Mouse (Mus musculus) kidney, adult 2 months (tissue): ENCODE results near the gene Srsf4. TPM values are rescaled to one million over a fixed set of nuclear protein-coding genes. Genes with fewer than 3 reads are reported as not detected.

Experiments used
- DNase-seq: peaks from one replicate; pipeline ENCODE4 v3.0.0; 2021
- H3K27ac ChIP-seq: fragments of 200-500 bp; 2 replicates; pipeline ENCODE4 v1.5.1; 2012; ENCODE audit warnings: low read depth, low read length, control low read depth, inconsistent platforms; ENCODE audit not compliant: insufficient read depth
- H3K27me3 ChIP-seq: fragments of 200-500 bp; replicated peaks from 2 replicates; pipeline ENCODE4 v1.6.1; 2012; ENCODE audit warnings: mild to moderate bottlenecking, moderate library complexity, low read length, inconsistent platforms; ENCODE audit not compliant: control insufficient read depth, insufficient read depth
- H3K36me3 ChIP-seq: fragments of 200-500 bp; 2 replicates; pipeline ENCODE4 v1.6.1; 2012; ENCODE audit warnings: mild to moderate bottlenecking, moderate library complexity, low read length, inconsistent platforms; ENCODE audit not compliant: control insufficient read depth, insufficient read depth
- H3K4me1 ChIP-seq: fragments of 200-500 bp; 2 replicates; pipeline ENCODE4 v1.6.1; 2011; ENCODE audit warnings: low read length; ENCODE audit not compliant: control insufficient read depth, insufficient read depth
- H3K4me3 ChIP-seq: fragments of 200-500 bp; 2 replicates; pipeline ENCODE4 v1.5.1; 2011; ENCODE audit warnings: mild to moderate bottlenecking, low read depth, low read length, control low read depth; ENCODE audit not compliant: insufficient read depth
- CTCF ChIP-seq: fragments of 200-500 bp; conservative IDR thresholded peaks from 2 replicates; pipeline ENCODE4 v1.5.1; 2011; ENCODE audit warnings: low read depth, mild to moderate bottlenecking, control low read depth, low read length, moderate library complexity, mixed read lengths; ENCODE audit not compliant: insufficient read depth, insufficient read length
- POLR2A ChIP-seq: fragments of 200-500 bp; IDR thresholded peaks from one replicate; pipeline ENCODE4 v1.6.1; 2011; ENCODE audit warnings: low read depth, low read length, control low read depth
- WGBS: fragments of 180-500 bp; shearing (Covaris S2); methylation state at CpG from one replicate; pipeline ENCODE4 v1.1.7; 2018; 5-methylcytosine and 5-hydroxymethylcytosine counted together
- polyA plus RNA-seq: library from polyadenylated mRNA; depleted of rRNA; stranded (reverse); fragments of >200 nt; gene quantifications from 2 replicates; pipeline ENCODE4 v1.2.3, GENCODE M21; 2012

Gene Srsf4
- polyA plus RNA-seq, 1 experiment: 35.1 TPM

- TF ChIP-seq POLR2A (no peak), CTCF (peak; percentile 38; the same call in 1 of the 2 replicates)
- Histone ChIP-seq H3K27me3 (no peaks in the 10 kb centered on the region), H3K27ac (no peak overlapping the region), H3K36me3 (no peaks in the 10 kb centered on the region), H3K4me3 (no peak overlapping the region), H3K4me1 (peaks cover 8% of the 10 kb centered on the region)
- DNase-seq: peak; percentile 73
- 28% methylated on average over 9 of the region's 9 CpGs for WGBS
Observed at GRCm38 (mm10) chr4:131833971-131834609, 39.3 kb upstream of the Srsf4 start.

DNA sequence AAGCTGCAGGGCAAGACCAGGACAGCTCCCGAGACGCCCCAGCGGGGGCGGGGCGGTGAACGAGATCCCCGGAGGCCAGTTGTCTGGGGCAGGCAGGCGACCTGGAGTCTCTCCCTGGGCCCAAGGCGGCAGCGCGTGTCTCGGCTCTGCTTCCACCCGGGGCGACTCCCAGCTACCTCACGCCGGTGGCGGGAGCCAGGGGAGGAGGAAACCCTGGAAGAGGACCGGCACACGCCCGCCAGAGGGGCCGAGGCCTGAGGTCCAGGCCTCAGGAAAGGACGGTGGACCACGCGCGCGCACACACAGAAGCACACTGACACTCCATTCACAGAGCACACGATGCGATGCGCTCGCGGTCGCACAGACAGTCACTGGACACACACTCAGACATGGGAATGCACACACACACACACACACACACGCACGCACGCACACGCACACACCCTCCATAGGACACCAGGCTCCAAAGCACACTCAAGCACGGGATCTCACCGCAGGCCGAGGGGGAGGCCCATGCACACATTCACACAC lies 37.0 kb upstream of the Srsf4 start:
- peaks cover 8% of the 10 kb centered on the region for H3K4me1 ChIP-seq
- H3K36me3 ChIP-seq: no peaks in the 10 kb centered on the region
- DNase-seq: peak; percentile 68
- peak overlapping the region; percentile 70 for H3K4me3 ChIP-seq
- no peaks in the 10 kb centered on the region for H3K27me3 ChIP-seq
- H3K27ac ChIP-seq: peak overlapping the region; percentile 59
- no peak for TF ChIP-seq CTCF
- no peak for TF ChIP-seq POLR2A
- 2% methylated on average over 37 of the region's 39 CpGs for WGBS

DNA sequence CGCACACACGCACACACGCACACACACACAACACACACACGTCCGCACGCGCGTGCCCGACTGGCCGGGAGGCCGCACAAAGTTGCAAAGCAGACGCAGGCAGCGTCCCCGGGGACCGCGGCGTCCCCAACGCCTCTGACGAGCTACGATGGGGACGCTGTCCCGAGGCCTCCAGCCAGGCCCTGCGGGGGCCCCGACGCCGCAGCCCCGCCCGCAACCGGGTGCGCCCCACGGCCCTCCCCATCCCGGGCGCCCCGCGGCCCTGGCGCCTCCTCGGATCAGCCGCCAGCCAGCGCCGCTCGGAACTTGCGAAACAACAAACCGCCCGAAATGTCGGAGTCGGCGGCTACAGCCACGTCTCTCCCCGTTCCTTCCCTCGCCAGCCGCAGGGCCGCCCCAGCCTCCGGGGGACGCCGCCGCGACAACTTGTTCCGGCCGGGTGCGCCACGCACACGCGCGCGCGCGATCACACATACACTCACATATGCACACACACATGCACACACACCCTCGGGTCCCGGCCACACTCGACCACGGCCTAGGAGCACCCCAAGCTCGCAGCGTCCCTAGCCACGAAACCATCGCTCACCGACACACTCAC lies 36.4 kb upstream of the Srsf4 start:
- Histone ChIP-seq H3K4me1 (peaks cover 8% of the 10 kb centered on the region), H3K36me3 (no peaks in the 10 kb centered on the region), H3K27me3 (no peaks in the 10 kb centered on the region), H3K27ac (peak overlapping the region; percentile 59), H3K4me3 (peak overlapping the region; percentile 70)
- no peak for TF ChIP-seq CTCF
- TF ChIP-seq POLR2A: no peak
- WGBS: under 1% methylated on average over 75 of the region's 76 CpGs
- peak; percentile 29 for DNase-seq

DNA sequence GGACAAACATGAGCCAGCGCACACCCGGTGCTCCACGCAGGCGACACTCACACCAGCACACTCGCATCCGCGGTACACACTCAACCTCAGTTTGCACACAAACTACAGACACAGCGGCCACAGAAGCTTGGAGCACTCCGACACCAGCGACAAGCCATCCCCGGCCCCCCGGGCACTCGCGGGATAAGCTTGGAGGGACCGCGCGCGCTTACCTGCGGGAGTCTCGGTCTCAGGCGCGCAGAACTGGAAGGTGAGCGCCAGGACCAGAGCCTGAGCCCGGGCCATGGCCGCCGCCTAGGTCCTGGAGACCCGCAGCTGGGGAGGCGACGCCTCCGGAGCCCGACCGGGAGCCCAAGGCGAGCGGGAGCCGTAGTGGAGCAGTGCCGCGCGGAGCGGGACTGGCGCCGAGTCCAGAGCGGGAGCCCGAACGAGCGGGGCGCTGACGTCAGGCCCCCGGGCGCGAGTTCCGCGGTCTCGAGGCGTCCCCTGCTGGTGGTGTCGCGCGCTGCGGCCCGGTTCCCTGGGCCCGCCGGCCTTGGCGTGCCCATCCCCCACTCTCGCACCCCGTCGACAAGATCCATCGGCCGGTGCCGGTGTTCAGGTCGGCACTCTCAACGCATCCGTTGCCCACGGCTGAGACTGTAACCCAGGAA lies 35.4 kb upstream of the Srsf4 start, which contains the start of gene Ptpru:
Ptpru (minus strand) TSS at position 417 of the 653 bp plus-strand sequence.
- H3K36me3 ChIP-seq: no peaks in the 10 kb centered on the region
- TF ChIP-seq POLR2A: no peak
- peak; percentile 87 for TF ChIP-seq CTCF
- H3K4me3 ChIP-seq: peak within 1 kb of the TSS; percentile 70
- H3K27me3 ChIP-seq: no peaks in the 10 kb centered on the region
- under 1% methylated on average over 71 of the region's 72 CpGs for WGBS
- H3K27ac ChIP-seq: peak within 1 kb of the TSS; percentile 59
- DNase-seq: peak; percentile 91
- H3K4me1 ChIP-seq: peaks cover 8% of the 10 kb centered on the region

DNA sequence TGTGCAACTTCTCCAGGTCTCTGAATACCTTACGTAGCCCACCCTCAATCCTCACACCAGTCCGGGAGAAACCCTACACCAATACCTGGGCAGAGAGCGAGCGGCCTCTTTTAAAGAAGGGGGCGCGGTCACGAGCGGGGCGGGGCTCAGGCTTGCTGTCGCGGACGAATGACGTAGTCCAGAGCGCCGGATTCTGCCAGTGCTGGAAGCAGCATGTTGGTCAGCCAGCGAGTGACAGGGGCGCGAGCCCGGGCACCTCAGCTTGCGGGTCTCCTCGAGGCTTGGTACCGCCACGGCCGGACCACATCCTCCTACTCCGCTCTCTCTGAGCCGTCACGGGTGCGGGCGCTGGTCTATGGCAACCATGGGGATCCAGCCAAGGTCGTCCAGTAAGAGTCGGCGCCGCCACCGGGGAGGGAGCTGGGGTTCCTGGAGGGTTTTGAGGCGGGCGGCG lies 30.1 kb upstream of the Srsf4 start, which contains the start of gene Mecr:
Mecr (plus strand) TSS at position 181 of the 454 bp plus-strand sequence.
- WGBS: under 1% methylated on average over 37 of the region's 37 CpGs
- H3K4me3 ChIP-seq: peak within 1 kb of the TSS; percentile 95
- no peaks in the 10 kb centered on the region for H3K27me3 ChIP-seq
- no peak within 1 kb of the TSS for H3K27ac ChIP-seq
- no peaks in the 10 kb centered on the region for H3K36me3 ChIP-seq
- TF ChIP-seq POLR2A: peak; percentile 35
- TF ChIP-seq CTCF: no peak
- peak; percentile 96 for DNase-seq
- no peaks in the 10 kb centered on the region; the same call in 1 of the 2 replicates for H3K4me1 ChIP-seq

- Histone ChIP-seq H3K4me1 (no peaks in the 10 kb centered on the region; the same call in 1 of the 2 replicates), H3K27me3 (no peaks in the 10 kb centered on the region), H3K27ac (no peak overlapping the region), H3K36me3 (no peaks in the 10 kb centered on the region), H3K4me3 (no peak overlapping the region)
- TF ChIP-seq POLR2A: no peak
- TF ChIP-seq CTCF: no peak
- 83% methylated on average over 8 of the region's 8 CpGs for WGBS
- no peak for DNase-seq
Observed at GRCm38 (mm10) chr4:131845991-131846778, 27.2 kb upstream of the Srsf4 start.
